37 mouse cellular contexts compared by ENCODE assay signal in the genomic region with DNA sequence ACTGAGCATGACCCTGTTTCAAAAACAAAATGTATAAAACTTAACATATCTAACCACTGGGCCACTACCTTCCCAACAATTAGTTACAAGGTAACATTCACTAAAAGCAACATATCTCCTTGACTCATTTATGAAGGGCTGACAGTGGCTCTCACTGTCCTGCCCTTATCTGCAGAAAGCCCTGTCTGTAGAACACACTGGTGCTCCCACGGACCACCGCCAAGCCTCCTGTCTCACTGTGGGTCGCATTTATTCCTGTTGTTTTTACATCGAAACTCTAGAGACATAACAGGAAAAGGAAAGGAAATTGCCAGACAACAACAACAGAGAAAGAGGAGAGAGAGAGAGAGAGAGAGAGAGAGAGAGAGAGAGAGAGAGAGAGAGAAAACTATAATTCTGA. TPM values are rescaled to one million over a fixed set of nuclear protein-coding genes. Genes with fewer than 3 reads are reported as not detected.
"Had no signal": no experiment of that assay in that cellular context is flagged by ENCODE, and none has a peak within 500 bp of the region (broad histone marks: within the 10 kb centered on the region; RNA-seq: fewer than 3 reads in every experiment).

No protein-coding gene starts in this region.

- H3K4me3 ChIP-seq: left cerebral cortex, adult 2 months; liver, embryonic 12.5 days; liver, embryonic 13.5 days; liver, embryonic 15.5 days; midbrain, embryonic 12.5 days; midbrain, embryonic 13.5 days; myocyte had no signal

- H3K4me1 ChIP-seq: liver, embryonic 12.5 days had no signal

- DNase-seq: layer of hippocampus, postnatal 36 days; left cerebral cortex, postnatal 4 days; liver; liver, embryonic 13.5 days; liver, postnatal 0 days; lung, adult 18-20 months; lung, adult 2 months; lung, embryonic 14.5 days; lung, postnatal 10 days; lung, postnatal 14 days; lung, postnatal 36 days; lung, postnatal 4 days had no signal

- H3K9me3 ChIP-seq: limb, embryonic 10.5 days; limb, embryonic 12.5 days; limb, embryonic 13.5 days; limb, embryonic 15.5 days; liver, embryonic 12.5 days; liver, embryonic 13.5 days; liver, embryonic 15.5 days; lung, embryonic 15.5 days; megakaryocyte, embryonic 14.5 days; midbrain, embryonic 12.5 days; midbrain, embryonic 13.5 days; midbrain, embryonic 15.5 days had no signal

- H3K27ac ChIP-seq: left cerebral cortex, adult 2 months; limb, embryonic 10.5 days; limb, embryonic 12.5 days; limb, embryonic 13.5 days; limb, embryonic 15.5 days; liver, embryonic 12.5 days; liver, embryonic 13.5 days; liver, embryonic 14.5 days; liver, embryonic 15.5 days; lung, embryonic 15.5 days; macrophage; midbrain, embryonic 12.5 days; midbrain, embryonic 13.5 days; midbrain, embryonic 15.5 days had no signal

- H3K36me3 ChIP-seq: limb, embryonic 10.5 days; limb, embryonic 12.5 days; limb, embryonic 13.5 days; limb, embryonic 15.5 days; liver, embryonic 12.5 days; liver, embryonic 13.5 days; liver, embryonic 15.5 days; lung, embryonic 15.5 days; midbrain, embryonic 12.5 days; midbrain, embryonic 13.5 days; midbrain, embryonic 15.5 days had no signal

RNA-seq across cellular contexts. Expression of a gene that starts 1.4 kb away (rescaled TPM):
- total RNA-seq: left cerebral cortex, postnatal 36 days; liver, adult 2 months; megakaryocyte progenitor cell, adult 5-6 weeks; megakaryocyte, adult 5-6 weeks; megakaryocyte-erythroid progenitor cell, adult 5-6 weeks; monocyte, adult 5-6 weeks had no signal
- polyA plus RNA-seq: limb, embryonic 10.5 days; limb, embryonic 11.5 days; limb, embryonic 12.5 days; limb, embryonic 15.5 days; liver, adult 2 months; liver, embryonic 12.5 days; liver, postnatal 0 days; lung, embryonic 14.5 days; macrophage; midbrain, embryonic 11.5 days; midbrain, embryonic 12.5 days; midbrain, embryonic 13.5 days; midbrain, embryonic 14.5 days; midbrain, embryonic 15.5 days; midbrain, embryonic 16.5 days had no signal

RNA-seq across cellular contexts. Expression of a gene that starts 36.9 kb away (rescaled TPM):
- total RNA-seq: megakaryocyte progenitor cell, adult 5-6 weeks; megakaryocyte, adult 5-6 weeks; megakaryocyte-erythroid progenitor cell, adult 5-6 weeks; monocyte, adult 5-6 weeks had no signal
- polyA plus RNA-seq: limb, embryonic 12.5 days; macrophage; midbrain, embryonic 12.5 days; midbrain, embryonic 13.5 days; midbrain, embryonic 14.5 days had no signal
